Mouse (Mus musculus): ENCODE data around the gene Ankrd23. TPM values are rescaled to one million over a fixed set of nuclear protein-coding genes. Genes with fewer than 3 reads are reported as not detected.

Ankrd23 gene
- total and polyA plus RNA-seq, 2 experiments from 2014 or later = 5.3 to 9.8 TPM

- peak; percentile 89 for ATAC-seq
- Histone ChIP-seq H3K27me3 (ENCODE audit: insufficient read depth, low read length) (no peaks in the 10 kb centered on the region), H3K4me1 (ENCODE audit: insufficient read depth) (peaks cover 12% of the 10 kb centered on the region), H3K4me3 (ENCODE audit: low read depth, low read length) (peak overlapping the region; percentile 67), H3K9me3 (ENCODE audit: low read length) (no peaks in the 10 kb centered on the region), H3K4me2 (ENCODE audit: low read depth) (peak overlapping the region; percentile 96), H3K36me3 (ENCODE audit: insufficient read depth) (peaks cover 35% of the 10 kb centered on the region), H3K9ac (peak overlapping the region; percentile 89), H3K27ac (ENCODE audit: low read depth, low read length) (peak overlapping the region; percentile 99)
- peak; percentile 94 for TF ChIP-seq CTCF (IDR thresholded peaks at IDR 0.05; ENCODE audit: low read depth)
- WGBS = under 1% methylated on average over 52 of the region's 52 CpGs
- DNase-seq = peak; percentile 98
Observed at GRCm38 (mm10) chr1:36556553-36557456, 20.1 kb upstream of the Ankrd23 start.

GRCm38 (mm10) chr1:36555798-36556395 is 19.2 kb upstream of the Ankrd23 start:
- 4% methylated on average over 8 of the region's 8 CpGs for WGBS
- H3K4me3 ChIP-seq (ENCODE audit: low read depth, low read length) = peak overlapping the region; percentile 67
- peaks cover 45% of the 10 kb centered on the region for H3K36me3 ChIP-seq (ENCODE audit: insufficient read depth)
- TF ChIP-seq CTCF (IDR thresholded peaks at IDR 0.05; ENCODE audit: low read depth) = no peak
- peak overlapping the region; percentile 89 for H3K9ac ChIP-seq
- H3K4me1 ChIP-seq (ENCODE audit: insufficient read depth) = peaks cover 12% of the 10 kb centered on the region
- peak overlapping the region; percentile 96 for H3K4me2 ChIP-seq (ENCODE audit: low read depth)
- ATAC-seq = no peak
- no peaks in the 10 kb centered on the region for H3K9me3 ChIP-seq (ENCODE audit: low read length)
- DNase-seq = peak; percentile 33
- peak overlapping the region; percentile 99 for H3K27ac ChIP-seq (ENCODE audit: low read depth, low read length)
- no peaks in the 10 kb centered on the region for H3K27me3 ChIP-seq (ENCODE audit: insufficient read depth, low read length)

- WGBS = 72% methylated on average over 21 of the region's 21 CpGs
- Histone ChIP-seq H3K36me3 (ENCODE audit: insufficient read depth) (peaks cover 55% of the 10 kb centered on the region), H3K4me2 (ENCODE audit: low read depth) (peak overlapping the region; percentile 96), H3K9me3 (ENCODE audit: low read length) (no peaks in the 10 kb centered on the region), H3K27me3 (ENCODE audit: insufficient read depth, low read length) (no peaks in the 10 kb centered on the region), H3K27ac (ENCODE audit: low read depth, low read length) (no peak overlapping the region), H3K9ac (peak overlapping the region; percentile 89), H3K4me1 (ENCODE audit: insufficient read depth) (peaks cover 12% of the 10 kb centered on the region), H3K4me3 (ENCODE audit: low read depth, low read length) (peak overlapping the region; percentile 67)
- no peak for TF ChIP-seq CTCF (IDR thresholded peaks at IDR 0.05; ENCODE audit: low read depth)
- no peak for DNase-seq
- no peak for ATAC-seq
Observed at GRCm38 (mm10) chr1:36554633-36555399, 18.1 kb upstream of the Ankrd23 start.

- Histone ChIP-seq H3K36me3 (ENCODE audit: insufficient read depth) (peaks cover 71% of the 10 kb centered on the region), H3K27ac (ENCODE audit: low read depth, low read length) (no peak overlapping the region), H3K4me1 (ENCODE audit: insufficient read depth) (peaks cover 14% of the 10 kb centered on the region), H3K9me3 (ENCODE audit: low read length) (no peaks in the 10 kb centered on the region), H3K4me3 (ENCODE audit: low read depth, low read length) (no peak overlapping the region), H3K9ac (no peak overlapping the region), H3K27me3 (ENCODE audit: insufficient read depth, low read length) (no peaks in the 10 kb centered on the region), H3K4me2 (ENCODE audit: low read depth) (no peak overlapping the region)
- no peak for DNase-seq
- TF ChIP-seq CTCF (IDR thresholded peaks at IDR 0.05; ENCODE audit: low read depth) = no peak
- ATAC-seq = no peak
- 80% methylated on average over 16 of the region's 16 CpGs for WGBS
Observed at GRCm38 (mm10) chr1:36552506-36552905, 15.8 kb upstream of the Ankrd23 start.

GRCm38 (mm10) chr1:36551904-36552303 is 15.2 kb upstream of the Ankrd23 start:
- ATAC-seq (no peak), DNase-seq (no peak)
- H3K4me3 ChIP-seq (ENCODE audit: low read depth, low read length) = no peak overlapping the region
- 0 out of 2 replicates have a peak, but pooled peaks have one; percentile 4 for TF ChIP-seq CTCF (IDR thresholded peaks at IDR 0.05; ENCODE audit: low read depth)
- no peaks in the 10 kb centered on the region for H3K27me3 ChIP-seq (ENCODE audit: insufficient read depth, low read length)
- H3K27ac ChIP-seq (ENCODE audit: low read depth, low read length) = no peak overlapping the region
- peaks cover 17% of the 10 kb centered on the region for H3K4me1 ChIP-seq (ENCODE audit: insufficient read depth)
- 88% methylated on average over 17 of the region's 17 CpGs for WGBS
- no peak overlapping the region for H3K9ac ChIP-seq
- H3K4me2 ChIP-seq (ENCODE audit: low read depth) = no peak overlapping the region
- peaks cover 71% of the 10 kb centered on the region for H3K36me3 ChIP-seq (ENCODE audit: insufficient read depth)
- H3K9me3 ChIP-seq (ENCODE audit: low read length) = no peaks in the 10 kb centered on the region

GRCm38 (mm10) chr1:36550075-36550863 is 13.6 kb upstream of the Ankrd23 start:
- Histone ChIP-seq H3K27ac (ENCODE audit: low read depth, low read length) (no peak overlapping the region), H3K9me3 (ENCODE audit: low read length) (no peaks in the 10 kb centered on the region), H3K4me3 (ENCODE audit: low read depth, low read length) (no peak overlapping the region), H3K36me3 (ENCODE audit: insufficient read depth) (peaks cover 71% of the 10 kb centered on the region), H3K4me1 (ENCODE audit: insufficient read depth) (peaks cover 9% of the 10 kb centered on the region; the same call in 1 of the 2 replicates), H3K9ac (no peak overlapping the region), H3K27me3 (ENCODE audit: insufficient read depth, low read length) (no peaks in the 10 kb centered on the region), H3K4me2 (ENCODE audit: low read depth) (no peak overlapping the region)
- no peak for TF ChIP-seq CTCF (IDR thresholded peaks at IDR 0.05; ENCODE audit: low read depth)
- no peak for DNase-seq
- ATAC-seq = no peak
- WGBS = 80% methylated on average over 20 of the region's 20 CpGs
